ENCODE assay signal across 5 mouse cellular contexts in the genomic region with DNA sequence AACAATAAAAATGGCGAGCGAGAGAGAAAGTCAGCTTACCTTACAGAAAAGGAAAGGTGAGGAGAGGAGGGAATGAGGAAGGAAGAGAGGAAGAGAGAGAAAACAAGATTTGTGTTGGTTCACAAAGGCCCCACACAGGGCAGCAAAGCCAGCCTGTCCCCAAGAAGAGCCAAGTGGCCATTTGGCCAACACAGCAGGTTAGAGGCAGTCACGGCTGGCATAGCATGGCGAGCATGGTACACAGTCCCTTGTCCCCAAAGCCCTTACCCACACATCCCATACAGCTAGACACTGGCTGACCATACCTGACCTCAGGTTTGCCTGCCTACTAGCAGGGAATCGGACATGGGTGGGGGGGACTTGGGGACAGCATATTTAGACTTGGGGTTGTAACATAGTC.
"Had no signal": no experiment of that assay in that cellular context is flagged by ENCODE, and none has a peak within 500 bp of the region (broad histone marks: within the 10 kb centered on the region; RNA-seq: fewer than 3 reads in every experiment).

No protein-coding gene starts in this region.

- DNase-seq: kidney, postnatal 14 days; layer of hippocampus, postnatal 36 days; lung, postnatal 14 days; right cerebral cortex, adult 18-20 months; right cerebral cortex, postnatal 25 days had no signal
